Mouse (Mus musculus) ES-E14 (cell line): ENCODE results near the gene Cyb5r3.

Experiments used
- HCFC1 ChIP-seq: IDR thresholded peaks from 2 replicates; pipeline ENCODE4 v1.6.1; 2012; ENCODE audit warnings: low read length, inconsistent platforms, borderline replicate concordance; ENCODE audit not compliant: insufficient read depth
- MAFK ChIP-seq: IDR thresholded peaks from 2 replicates; pipeline ENCODE4 v1.6.1; 2014; ENCODE audit warnings: mild to moderate bottlenecking, low read depth, low read length, inconsistent platforms; ENCODE audit not compliant: insufficient read depth
- ZNF384 ChIP-seq: IDR thresholded peaks from 2 replicates; pipeline ENCODE4 v1.6.1; 2012; ENCODE audit warnings: low read depth, low read length, inconsistent platforms

GRCm38 (mm10) chr15:83167126-83167525 is 5.3 kb downstream of the Cyb5r3 start:
- no peak for TF ChIP-seq HCFC1
- TF ChIP-seq MAFK, result no peak
- TF ChIP-seq ZNF384, result no peak
